In the genomic region with DNA sequence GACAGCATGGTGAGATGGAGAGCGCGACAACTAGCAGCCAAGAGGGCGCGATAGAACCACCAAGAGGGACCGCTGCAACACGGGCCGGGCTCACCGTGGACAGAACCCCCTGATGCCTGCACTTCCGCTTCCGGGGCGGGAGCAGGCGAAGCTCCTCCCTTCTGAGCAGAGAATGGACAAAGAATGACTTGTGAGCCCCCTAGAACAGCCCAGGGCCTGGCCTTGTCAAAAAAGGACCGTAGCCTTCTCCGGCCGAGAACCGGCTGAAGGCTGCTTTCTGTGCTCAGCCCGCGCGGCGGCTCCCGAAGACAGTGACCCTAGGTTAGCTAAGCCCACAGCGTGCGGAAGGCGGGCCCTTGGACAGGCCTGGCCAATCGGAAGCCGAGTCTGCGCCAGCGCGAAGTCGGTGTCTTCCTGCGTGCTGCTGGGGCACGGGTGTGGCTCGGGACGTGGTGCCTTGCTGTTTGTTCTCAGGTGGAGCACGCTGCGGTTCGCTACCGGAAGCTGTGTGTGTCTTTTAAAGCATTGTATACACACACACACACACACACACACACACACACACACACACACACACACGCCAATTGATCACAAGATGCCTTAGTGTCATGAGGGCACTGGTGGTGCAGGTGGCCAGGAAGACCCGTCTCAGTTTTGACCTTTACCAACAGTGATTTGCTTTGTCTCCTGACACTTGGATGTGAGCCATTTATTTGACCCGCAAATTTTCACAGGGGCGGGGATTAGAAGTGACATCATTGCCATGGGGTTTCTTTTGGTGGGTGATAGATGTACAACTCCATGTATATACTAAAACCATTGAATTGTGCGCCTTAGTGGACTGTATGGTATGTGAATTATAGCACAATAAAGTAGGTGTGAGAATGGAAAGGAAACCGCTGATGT, we compare ENCODE assay signal across 8 mouse cellular contexts. TPM values are rescaled to one million over a fixed set of nuclear protein-coding genes. Genes with fewer than 3 reads are reported as not detected.
DNase-seq lines count a peak whose midpoint lies in the region; ATAC-seq and TF ChIP-seq lines count a peak whose summit lies in the region.

A gene (minus strand): TSS at position 336 of the 906 bp plus-strand sequence.

- peak within 1 kb of the TSS; percentile 73 for H3K4me2 ChIP-seq in heart, embryonic 15.5 days
- H3K4me2 ChIP-seq in liver, embryonic 14.5 days (ENCODE audit: low read depth): peak within 1 kb of the TSS; percentile 77
- H3K4me2 ChIP-seq in neural tube, embryonic 11.5 days (ENCODE audit: low read depth): peak within 1 kb of the TSS; percentile 63
- H3K4me2 ChIP-seq in stomach, postnatal 0 days (replicated peaks; ENCODE audit: low read depth): peak within 1 kb of the TSS; percentile 86

- WGBS in forebrain, embryonic 10.5 days: 2% methylated on average over 44 of the region's 44 CpGs
- 2% methylated on average over 44 of the region's 44 CpGs for WGBS in heart, embryonic 15.5 days
- 2% methylated on average over 44 of the region's 44 CpGs for WGBS in liver, embryonic 14.5 days (ENCODE audit: insufficient replicate concordance)
- WGBS in neural tube, embryonic 11.5 days: 2% methylated on average over 44 of the region's 44 CpGs
- WGBS in stomach, postnatal 0 days: 2% methylated on average over 44 of the region's 44 CpGs

- no peaks in the 10 kb centered on the region; the same call in 1 of the 2 replicates for H3K27me3 ChIP-seq in forebrain, embryonic 10.5 days (ENCODE audit: poor library complexity, severe bottlenecking)
- H3K27me3 ChIP-seq in heart, embryonic 15.5 days: 0 out of 2 replicates have a peak, but pooled peaks cover 3% of the 10 kb centered on the region
- H3K27me3 ChIP-seq in liver, embryonic 14.5 days (ENCODE audit: control insufficient read depth, insufficient read depth, low read length): no peaks in the 10 kb centered on the region
- H3K27me3 ChIP-seq in neural tube, embryonic 11.5 days (ENCODE audit: control insufficient read depth, insufficient read depth, low read length): no peaks in the 10 kb centered on the region
- no peaks in the 10 kb centered on the region for H3K27me3 ChIP-seq in stomach, postnatal 0 days (ENCODE audit: control insufficient read depth, insufficient read depth, low read length)

- H3K4me3 ChIP-seq in forebrain, embryonic 10.5 days: peak within 1 kb of the TSS; percentile 94
- peak within 1 kb of the TSS; percentile 95 for H3K4me3 ChIP-seq in heart, embryonic 15.5 days
- H3K4me3 ChIP-seq in liver, embryonic 14.5 days (ENCODE audit: insufficient read depth in 1 of 2, low read depth in 2 of 2, low read length in 2 of 2): peak within 1 kb of the TSS; percentile 82 to 88
- peak within 1 kb of the TSS; percentile 67 for H3K4me3 ChIP-seq in neural tube, embryonic 11.5 days (ENCODE audit: low read depth, low read length)
- peak within 1 kb of the TSS; percentile 86 for H3K4me3 ChIP-seq in stomach, postnatal 0 days (ENCODE audit: low read depth, low read length)

- TF ChIP-seq EP300 in liver, embryonic 14.5 days (IDR thresholded peaks at IDR 0.05; ENCODE audit: low read depth): no peak
- no peak for TF ChIP-seq EP300 in stomach, postnatal 0 days (optimal IDR thresholded peaks at IDR 0.05)

- peak within 1 kb of the TSS; percentile 89 for H3K9ac ChIP-seq in heart, embryonic 15.5 days
- peak within 1 kb of the TSS; percentile 83 for H3K9ac ChIP-seq in liver, embryonic 14.5 days (replicated peaks)
- H3K9ac ChIP-seq in neural tube, embryonic 11.5 days (ENCODE audit: low read length): peak within 1 kb of the TSS; percentile 87
- peak within 1 kb of the TSS; percentile 91 for H3K9ac ChIP-seq in stomach, postnatal 0 days (ENCODE audit: low read length)

- H3K36me3 ChIP-seq in forebrain, embryonic 10.5 days (replicated peaks): peaks cover 25% of the 10 kb centered on the region
- H3K36me3 ChIP-seq in heart, embryonic 15.5 days: no peaks in the 10 kb centered on the region
- H3K36me3 ChIP-seq in liver, embryonic 14.5 days (replicated peaks; ENCODE audit: control insufficient read depth, insufficient read depth, low read depth): no peaks in the 10 kb centered on the region
- H3K36me3 ChIP-seq in neural tube, embryonic 11.5 days (ENCODE audit: control insufficient read depth, insufficient read depth, low read length): no peaks in the 10 kb centered on the region; the same call in 1 of the 2 replicates
- no peaks in the 10 kb centered on the region for H3K36me3 ChIP-seq in stomach, postnatal 0 days (ENCODE audit: control insufficient read depth, insufficient read depth, low read length)

- peak; percentile 94 to 95 for DNase-seq in CD8-positive naive resting alpha-beta T cell, adult 2 months (ENCODE audit: low read depth in 2 of 2, low spot score in 2 of 2)
- DNase-seq in c-Kit-positive CD71-negative TER-119-negative erythroid progenitor cells, embryonic 14.5 days (ENCODE audit: low read depth): peak; percentile 82
- DNase-seq in forebrain, embryonic 10.5 days (ENCODE audit: extremely low spot score, low spot score): peak; percentile 94
- peak; percentile 95 to 97 for DNase-seq in kidney, postnatal 25 days
- peak; percentile 81 to 85 (median 83) for DNase-seq in liver, embryonic 14.5 days (ENCODE audit: low read depth in 3 of 3, low spot score in 3 of 3)
- DNase-seq in neural tube, embryonic 11.5 days (ENCODE audit: low spot score): peak; percentile 95
- DNase-seq in stomach, postnatal 0 days (ENCODE audit: low spot score): peak; percentile 95

- ATAC-seq in heart, embryonic 15.5 days (replicated peaks; ENCODE audit: insufficient number of reproducible peaks, insufficient read depth, low FRiP score, low read depth): peak; percentile 99
- ATAC-seq in liver, embryonic 14.5 days (ENCODE audit: insufficient read depth): peak; percentile 100
- peak; percentile 100 for ATAC-seq in neural tube, embryonic 11.5 days (ENCODE audit: insufficient read depth, low FRiP score, low TSS enrichment)
- peak; percentile 99 for ATAC-seq in stomach, postnatal 0 days (ENCODE audit: low FRiP score, low TSS enrichment)

- peak within 1 kb of the TSS; percentile 99 for H3K27ac ChIP-seq in forebrain, embryonic 10.5 days
- peak within 1 kb of the TSS; percentile 97 for H3K27ac ChIP-seq in heart, embryonic 15.5 days
- peak within 1 kb of the TSS; percentile 67 for H3K27ac ChIP-seq in liver, embryonic 14.5 days
- H3K27ac ChIP-seq in neural tube, embryonic 11.5 days (ENCODE audit: low read depth, low read length): peak within 1 kb of the TSS; percentile 92
- peak within 1 kb of the TSS; percentile 96 for H3K27ac ChIP-seq in stomach, postnatal 0 days (replicated peaks)

- H3K9me3 ChIP-seq in forebrain, embryonic 10.5 days: no peaks in the 10 kb centered on the region
- H3K9me3 ChIP-seq in heart, embryonic 15.5 days (replicated peaks): no peaks in the 10 kb centered on the region
- no peaks in the 10 kb centered on the region for H3K9me3 ChIP-seq in liver, embryonic 14.5 days (ENCODE audit: control insufficient read depth, low read length)
- H3K9me3 ChIP-seq in neural tube, embryonic 11.5 days (ENCODE audit: control insufficient read depth, low read length): no peaks in the 10 kb centered on the region
- H3K9me3 ChIP-seq in stomach, postnatal 0 days (ENCODE audit: control insufficient read depth, low read length): no peaks in the 10 kb centered on the region

- TF ChIP-seq CTCF in liver, embryonic 14.5 days (IDR thresholded peaks at IDR 0.05; ENCODE audit: low read depth): peak; percentile 37
- peak; percentile 50 for TF ChIP-seq CTCF in stomach, postnatal 0 days (IDR thresholded peaks at IDR 0.05; ENCODE audit: low read depth)

- H3K4me1 ChIP-seq in forebrain, embryonic 10.5 days: peaks cover 21% of the 10 kb centered on the region
- peaks cover 15% of the 10 kb centered on the region for H3K4me1 ChIP-seq in heart, embryonic 15.5 days (replicated peaks)
- H3K4me1 ChIP-seq in liver, embryonic 14.5 days (replicated peaks; ENCODE audit: control insufficient read depth in 2 of 2, insufficient read depth in 2 of 2, low read length in 1 of 2): peaks cover 11 to 15% of the 10 kb centered on the region in 2 experiments
- peaks cover 9% of the 10 kb centered on the region; the same call in 1 of the 2 replicates for H3K4me1 ChIP-seq in neural tube, embryonic 11.5 days (ENCODE audit: control insufficient read depth, insufficient read depth, low read length)
- peaks cover 5% of the 10 kb centered on the region; the same call in 1 of the 2 replicates for H3K4me1 ChIP-seq in stomach, postnatal 0 days (replicated peaks; ENCODE audit: control insufficient read depth, insufficient read depth)

RNA-seq across cellular contexts. Expression of the gene that starts here (rescaled TPM):
- 190 and 226 TPM in 2 replicates for polyA plus RNA-seq in forebrain, embryonic 10.5 days (2016; fragmentation: Nextera tagmentation; extraction: Ambion mirVana)
- 129 and 148 TPM in 2 replicates for polyA plus RNA-seq in heart, embryonic 15.5 days (2015; fragmentation: Nextera tagmentation; extraction: Ambion mirVana)
- 50.0 and 51.0 TPM in 2 replicates for polyA plus RNA-seq in liver, embryonic 14.5 days (2012; rRNA removed)
- polyA plus RNA-seq in liver, embryonic 14.5 days (2014; fragmentation: Nextera tagmentation; extraction: Ambion mirVana): 89.0 and 90.4 TPM in 2 replicates
- 181 and 196 TPM in 2 replicates for polyA plus RNA-seq in neural tube, embryonic 11.5 days (2014; fragmentation: Nextera tagmentation; extraction: Ambion mirVana)
- polyA plus RNA-seq in stomach, postnatal 0 days (2015; fragmentation: Nextera tagmentation; extraction: Ambion mirVana): 167 and 168 TPM in 2 replicates

Comparison
In these comparisons a context has a peak if more than half of its experiments do, and no peak if none do; other contexts are left out.
1. Peak in every context shown above with its lines: DNase-seq, ATAC-seq, H3K4me3 ChIP-seq and H3K27ac ChIP-seq.